Mouse (Mus musculus): Measurements from ENCODE around the gene Vasn.

DNA sequence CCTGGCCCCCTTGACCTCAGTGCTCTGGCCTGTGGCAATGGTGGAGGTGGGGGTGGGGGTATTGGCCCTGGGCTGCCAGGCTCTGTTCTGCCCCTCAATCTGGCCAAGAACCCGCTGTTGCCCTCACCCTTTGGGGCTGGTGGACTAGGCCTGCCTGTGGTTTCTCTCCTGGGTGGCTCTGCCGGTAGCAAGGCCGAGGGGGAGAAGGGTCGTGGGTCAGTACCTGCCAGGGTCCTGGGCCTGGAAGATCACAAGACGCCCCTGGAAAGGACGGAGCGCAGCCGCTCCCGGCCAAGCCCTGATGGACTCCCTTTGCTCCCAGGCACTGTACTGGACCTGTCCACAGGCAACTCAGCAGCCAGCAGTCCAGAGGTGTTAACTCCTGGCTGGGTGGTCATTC lies 26.0 kb upstream of the Vasn start:
- TF ChIP-seq POLR2A (IDR thresholded peaks at IDR 0.05; ENCODE audit: borderline replicate concordance, insufficient read depth, low read length) (no peak), CTCF (IDR thresholded peaks at IDR 0.05; ENCODE audit: borderline replicate concordance, insufficient read depth, low read depth, low read length) (no peak)
